Mouse (Mus musculus) layer of hippocampus, adult 9-11 months (tissue): Measurements from ENCODE around the gene Eif5a.
"Not testable (repeated sequence)": the region's sequence is repeated elsewhere in the genome, so short reads cannot be mapped to it uniquely, and the experiment has no call there.

Source experiments
- DNase-seq: peaks from one replicate; pipeline ENCODE4 v3.0.0; 2022

Eif5a gene

GRCm38 (mm10) chr11:69920266-69921031 is 1.3 kb downstream of the Eif5a start:
- DNase-seq, result peak; percentile 49

- DNase-seq, result peak; percentile 64
Observed at GRCm38 (mm10) chr11:69919661-69920265, 2.0 kb downstream of the Eif5a start.

- DNase-seq, result no peak
Observed at GRCm38 (mm10) chr11:69919053-69919452, 2.7 kb downstream of the Eif5a start.

GRCm38 (mm10) chr11:69918118-69918517 is 3.6 kb downstream of the Eif5a start:
- DNase-seq, result no peak

GRCm38 (mm10) chr11:69917379-69917948 is 4.3 kb downstream of the Eif5a start:
- no peak for DNase-seq

GRCm38 (mm10) chr11:69916652-69917378 is 4.9 kb downstream of the Eif5a start:
- DNase-seq, result not testable (repeated sequence)

GRCm38 (mm10) chr11:69915667-69916627 is 5.8 kb downstream of the Eif5a start:
- no peak for DNase-seq

GRCm38 (mm10) chr11:69914917-69915430 is 6.8 kb downstream of the Eif5a start:
- DNase-seq, result no peak

- DNase-seq, result no peak
Observed at GRCm38 (mm10) chr11:69914372-69914764, 7.4 kb downstream of the Eif5a start.

GRCm38 (mm10) chr11:69913554-69914371 is 8.0 kb downstream of the Eif5a start, which contains the start of gene Gps2:
TSS of gene Gps2 (plus strand) at chr11:69913888.
- peak; percentile 94 for DNase-seq

- no peak for DNase-seq
Observed at GRCm38 (mm10) chr11:69912716-69913530, 8.8 kb downstream of the Eif5a start.

GRCm38 (mm10) chr11:69911701-69912100 is 10.1 kb downstream of the Eif5a start:
- DNase-seq, result no peak

GRCm38 (mm10) chr11:69910781-69911560 is 10.8 kb downstream of the Eif5a start:
- DNase-seq, result no peak

- DNase-seq, result no peak
Observed at GRCm38 (mm10) chr11:69910177-69910576, 11.6 kb downstream of the Eif5a start.

- DNase-seq, result no peak
Observed at GRCm38 (mm10) chr11:69909174-69909573, 12.6 kb downstream of the Eif5a start.

GRCm38 (mm10) chr11:69908645-69909044 is 13.1 kb downstream of the Eif5a start:
- no peak for DNase-seq

GRCm38 (mm10) chr11:69904311-69904710 is 17.4 kb downstream of the Eif5a start:
- no peak for DNase-seq

GRCm38 (mm10) chr11:69902972-69903371 is 18.8 kb downstream of the Eif5a start:
- DNase-seq, result no peak

- no peak for DNase-seq
Observed at GRCm38 (mm10) chr11:69901993-69902392, 19.8 kb downstream of the Eif5a start.
